Mouse (Mus musculus) ES-Bruce4 (cell line): ENCODE measurements around the gene Kcnk7.

Experiments used
- CTCF ChIP-seq: IDR thresholded peaks from one replicate; pipeline ENCODE4 v1.8.1; 2011; ENCODE audit warnings: low read depth, low read length
- POLR2A ChIP-seq: IDR thresholded peaks from one replicate; pipeline ENCODE4 v1.8.1; 2011; ENCODE audit warnings: low read length; ENCODE audit not compliant: insufficient read depth

- TF ChIP-seq CTCF, result no peak
- no peak for TF ChIP-seq POLR2A
Observed at GRCm38 (mm10) chr19:5749476-5749875, 45.3 kb downstream of the Kcnk7 start.
